Mouse (Mus musculus) stomach, postnatal 0 days (tissue): ENCODE measurements around the gene Gstm2. TPM values are rescaled to one million over a fixed set of nuclear protein-coding genes. Genes with fewer than 3 reads are reported as not detected.
"Not testable (repeated sequence)": the region's sequence is repeated elsewhere in the genome, so short reads cannot be mapped to it uniquely, and the experiment has no call there.

ENCODE experiments used
- ATAC-seq: fragments of 200-750 bp; cut with Nextera tagmentation; 2 replicates; pipeline ENCODE4 v1.8.0; 2017; ENCODE audit not compliant: low FRiP score, low TSS enrichment
- DNase-seq: peaks from one replicate; pipeline ENCODE4 v3.0.0-alpha.2; 2016; ENCODE audit warnings: low spot score
- H3K27ac ChIP-seq: fragments of 300-500 bp; sonication (generic); replicated peaks from 2 replicates; pipeline ENCODE4 v1.5.1; 2014; ENCODE audit warnings: mild to moderate bottlenecking, control low read depth
- H3K27me3 ChIP-seq: fragments of 300-500 bp; sonication (generic); 2 replicates; pipeline ENCODE4 v1.6.1; 2014; ENCODE audit warnings: low read length; ENCODE audit not compliant: control insufficient read depth, insufficient read depth
- H3K36me3 ChIP-seq: fragments of 300-500 bp; sonication (generic); 2 replicates; pipeline ENCODE4 v1.6.1; 2014; ENCODE audit warnings: low read length, mixed read lengths; ENCODE audit not compliant: control insufficient read depth, insufficient read depth
- H3K4me1 ChIP-seq: fragments of 300-500 bp; sonication (generic); replicated peaks from 2 replicates; pipeline ENCODE4 v1.6.1; 2014; ENCODE audit warnings: antibody characterized with exemption; ENCODE audit not compliant: control insufficient read depth, insufficient read depth
- H3K4me2 ChIP-seq: fragments of 300-500 bp; sonication (generic); replicated peaks from 2 replicates; pipeline ENCODE4 v1.6.1; 2014; ENCODE audit warnings: low read depth, mild to moderate bottlenecking, control low read depth, moderate library complexity
- H3K4me3 ChIP-seq: fragments of 300-500 bp; sonication (generic); 2 replicates; pipeline ENCODE4 v1.5.1; 2014; ENCODE audit warnings: low read depth, low read length, control low read depth
- H3K9ac ChIP-seq: fragments of 300-500 bp; sonication (generic); 2 replicates; pipeline ENCODE4 v1.6.1; 2014; ENCODE audit warnings: mild to moderate bottlenecking, low read length, control low read depth, mixed read lengths
- H3K9me3 ChIP-seq: fragments of 300-500 bp; sonication (generic); 2 replicates; pipeline ENCODE4 v1.6.1; 2016; ENCODE audit warnings: low read length; ENCODE audit not compliant: control insufficient read depth
- CTCF ChIP-seq: IDR thresholded peaks from 2 replicates; pipeline ENCODE4 v1.5.1; 2016; ENCODE audit warnings: antibody characterized with exemption, low read depth, mild to moderate bottlenecking, moderate library complexity
- EP300 ChIP-seq: optimal IDR thresholded peaks from 2 replicates; pipeline ENCODE3; 2016; ENCODE audit warnings: antibody characterized with exemption
- WGBS: fragments of 180-500 bp; shearing (Covaris S2); extraction: QIAGEN DNeasy Blood & Tissue Kit; methylation state at CpG from one replicate; pipeline ENCODE4 v1.1.7; 2014; 5-methylcytosine and 5-hydroxymethylcytosine counted together
- polyA plus RNA-seq: library from polyadenylated mRNA; unstranded; fragments of >200 nt; fragmentation: Nextera tagmentation; extraction: Ambion mirVana; gene quantifications from 2 replicates; pipeline ENCODE4 v1.2.1, GENCODE M21; 2015

Gstm2 gene
- polyA plus RNA-seq, 1 experiment from 2014 or later: 195 TPM

GRCm38 (mm10) chr3:107968724-107969395, 17.4 kb downstream of the Gstm2 start, which contains the start of gene Gstm3:
Gene Gstm3 (minus strand): TSS chr3:107969283.
- Histone ChIP-seq H3K9ac (no peak within 1 kb of the TSS), H3K9me3 (no peaks in the 10 kb centered on the region), H3K27me3 (no peaks in the 10 kb centered on the region), H3K4me2 (peak within 1 kb of the TSS; percentile 14), H3K4me1 (no peaks in the 10 kb centered on the region), H3K4me3 (no peak within 1 kb of the TSS), H3K27ac (no peak within 1 kb of the TSS), H3K36me3 (no peaks in the 10 kb centered on the region)
- DNase-seq (peak; percentile 77), ATAC-seq (peak; percentile 93)
- 38% methylated on average over 13 of the region's 13 CpGs for WGBS
- TF ChIP-seq EP300 (no peak), CTCF (no peak)

DNA sequence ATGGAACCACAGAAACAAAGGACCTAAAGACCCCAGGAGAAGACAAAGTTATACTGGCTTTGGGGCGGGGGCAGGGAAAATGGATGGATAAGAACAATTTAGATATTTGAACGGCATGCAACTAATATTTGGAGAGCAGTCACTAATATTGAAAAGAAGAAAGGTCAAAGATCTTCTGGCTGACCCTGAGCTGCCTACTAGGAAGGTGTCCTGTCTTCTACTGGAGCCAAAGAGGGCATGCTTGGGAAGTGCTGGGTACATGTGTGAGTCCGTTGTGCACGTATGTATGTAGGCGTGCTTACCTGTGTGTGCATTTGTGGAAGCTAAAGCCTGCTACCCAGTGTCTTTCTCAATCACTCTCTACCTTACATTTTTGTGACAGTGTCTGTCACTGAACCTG, 19.6 kb downstream of the Gstm2 start:
- no peaks in the 10 kb centered on the region for H3K9me3 ChIP-seq
- DNase-seq (no peak), ATAC-seq (no peak)
- no peaks in the 10 kb centered on the region for H3K27me3 ChIP-seq
- no peak overlapping the region for H3K9ac ChIP-seq
- H3K4me2 ChIP-seq: no peak overlapping the region
- no peaks in the 10 kb centered on the region for H3K4me1 ChIP-seq
- no peak overlapping the region for H3K4me3 ChIP-seq
- no peaks in the 10 kb centered on the region for H3K36me3 ChIP-seq
- WGBS: 93% methylated on average over 5 of the region's 5 CpGs
- no peak overlapping the region for H3K27ac ChIP-seq
- TF ChIP-seq EP300 (no peak), CTCF (no peak)

DNA sequence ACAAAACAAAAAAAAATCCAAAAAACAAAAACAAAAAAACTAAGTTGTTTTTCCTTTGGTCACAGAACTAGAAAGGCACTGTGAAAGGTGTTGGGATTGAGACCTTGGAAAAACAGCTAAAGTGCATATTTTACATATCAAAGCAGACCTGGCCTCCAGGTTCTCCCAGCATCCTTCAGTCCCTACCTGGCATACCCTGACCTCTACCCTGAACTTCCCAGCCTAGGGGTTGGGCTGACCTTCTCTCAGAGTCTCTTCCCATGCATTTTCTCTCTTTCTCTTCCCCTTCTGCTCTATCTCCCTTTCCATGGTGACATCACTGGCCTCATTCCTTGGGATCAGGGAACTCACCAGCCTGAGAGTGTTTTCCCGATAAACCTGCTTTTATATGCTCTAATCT, 20.7 kb downstream of the Gstm2 start:
- Histone ChIP-seq H3K4me2 (no peak overlapping the region), H3K9ac (no peak overlapping the region), H3K4me1 (no peaks in the 10 kb centered on the region), H3K9me3 (no peaks in the 10 kb centered on the region), H3K27ac (no peak overlapping the region), H3K36me3 (no peaks in the 10 kb centered on the region), H3K27me3 (no peaks in the 10 kb centered on the region), H3K4me3 (no peak overlapping the region)
- ATAC-seq: no peak
- TF ChIP-seq CTCF (no peak), EP300 (no peak)
- DNase-seq: no peak
- WGBS: 67% methylated on average over 1 of the region's 1 CpGs

DNA sequence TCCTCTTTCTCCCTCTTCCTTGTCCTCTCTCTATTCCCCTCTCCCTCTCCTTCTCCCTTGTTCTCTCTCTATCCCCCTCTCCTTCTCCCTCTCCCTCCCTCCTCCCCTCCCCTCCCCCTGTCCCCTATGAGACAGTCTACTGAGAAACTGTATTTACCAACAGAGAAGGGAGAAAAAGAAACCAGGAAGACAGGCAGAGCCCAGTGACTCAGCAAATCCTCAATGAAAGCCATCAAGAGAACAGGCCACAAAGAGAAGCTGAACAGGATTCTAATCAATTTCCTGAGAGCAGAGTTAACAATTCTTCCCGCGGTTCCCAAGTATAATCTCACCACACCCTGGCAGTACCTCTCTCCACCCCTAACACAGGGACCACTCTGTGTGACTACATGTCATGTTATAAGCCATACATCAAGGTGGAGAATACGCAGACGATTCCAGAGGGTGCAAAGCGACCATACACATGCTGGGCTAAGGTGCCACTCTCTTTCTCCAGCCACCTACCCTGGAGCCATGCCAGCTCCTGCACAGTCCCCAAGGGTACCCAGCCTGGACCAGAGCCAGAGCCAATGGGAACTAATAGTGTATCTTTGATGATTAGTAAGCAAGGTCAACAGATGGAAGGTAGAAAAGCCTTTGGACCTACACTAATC, 21.5 kb downstream of the Gstm2 start:
- peak overlapping the region; percentile 85 for H3K27ac ChIP-seq
- no peak overlapping the region for H3K9ac ChIP-seq
- WGBS: 39% methylated on average over 5 of the region's 5 CpGs
- no peak overlapping the region for H3K4me2 ChIP-seq
- no peaks in the 10 kb centered on the region for H3K4me1 ChIP-seq
- peak; percentile 65 for DNase-seq
- H3K27me3 ChIP-seq: no peaks in the 10 kb centered on the region
- TF ChIP-seq EP300 (no peak), CTCF (no peak)
- no peaks in the 10 kb centered on the region for H3K36me3 ChIP-seq
- H3K9me3 ChIP-seq: no peaks in the 10 kb centered on the region
- ATAC-seq: peak; percentile 56
- H3K4me3 ChIP-seq: no peak overlapping the region

DNA sequence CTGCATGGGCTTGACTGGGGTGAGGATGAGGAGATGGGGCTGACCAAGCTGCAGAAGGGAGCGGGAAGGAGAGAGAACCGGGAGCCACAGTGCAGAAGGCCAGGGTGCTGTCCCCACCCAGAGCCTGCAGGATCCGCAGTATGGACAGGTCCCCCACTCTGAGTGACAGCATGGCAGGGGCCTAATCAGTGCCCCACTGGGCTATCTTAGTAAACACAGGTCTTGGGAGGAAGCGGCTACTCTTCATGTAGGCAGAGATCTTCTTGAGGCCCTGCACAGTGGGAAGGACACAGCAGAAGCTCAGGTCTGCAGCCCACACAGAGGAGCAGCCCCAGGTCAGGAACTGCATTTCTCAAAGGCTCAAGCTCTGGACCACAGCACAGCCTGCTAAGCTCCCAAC, 22.2 kb downstream of the Gstm2 start:
- no peak for ATAC-seq
- Histone ChIP-seq H3K9ac (no peak overlapping the region), H3K36me3 (no peaks in the 10 kb centered on the region), H3K9me3 (no peaks in the 10 kb centered on the region), H3K4me3 (no peak overlapping the region), H3K27ac (peak overlapping the region; percentile 85), H3K4me2 (no peak overlapping the region), H3K4me1 (no peaks in the 10 kb centered on the region), H3K27me3 (no peaks in the 10 kb centered on the region)
- no peak for DNase-seq
- TF ChIP-seq EP300: no peak
- TF ChIP-seq CTCF: no peak
- 81% methylated on average over 4 of the region's 4 CpGs for WGBS

DNA sequence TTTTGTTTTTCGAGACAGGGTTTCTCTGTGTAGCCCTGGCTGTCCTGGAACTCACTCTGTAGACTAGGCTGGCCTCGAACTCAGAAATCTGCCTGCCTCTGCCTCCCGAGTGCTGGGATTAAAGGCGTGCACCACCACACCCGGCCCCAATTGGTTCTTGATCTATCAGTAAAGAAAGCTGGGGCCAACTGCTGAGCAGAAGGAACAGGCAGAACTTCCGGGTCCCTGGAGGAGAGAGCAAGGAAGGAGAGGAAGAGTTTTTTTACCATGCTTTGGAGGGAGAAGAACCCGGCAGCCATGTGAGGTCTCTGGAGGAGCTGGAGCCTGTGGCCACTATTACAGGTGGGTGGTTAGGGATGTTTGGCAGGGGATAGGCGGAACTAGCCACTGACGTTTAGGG, 31.0 kb downstream of the Gstm2 start:
- H3K36me3 ChIP-seq, H3K9ac ChIP-seq, H3K9me3 ChIP-seq, DNase-seq, ATAC-seq, H3K27ac ChIP-seq, H3K4me3 ChIP-seq, H3K4me1 ChIP-seq, H3K4me2 ChIP-seq, H3K27me3 ChIP-seq: not testable (repeated sequence)
- 86% methylated on average over 7 of the region's 9 CpGs for WGBS
